Mouse (Mus musculus): ENCODE measurements at regions not wholly inside any gene's neighbourhood (a gene's known extent, or its start where the extent isn't known, plus 50 kb on each side); places are given as distances from the start of the nearest gene placed in this dataset.
A peak's percentile ranks its signal among the peaks of the same experiment; 100 is the strongest.

DNA sequence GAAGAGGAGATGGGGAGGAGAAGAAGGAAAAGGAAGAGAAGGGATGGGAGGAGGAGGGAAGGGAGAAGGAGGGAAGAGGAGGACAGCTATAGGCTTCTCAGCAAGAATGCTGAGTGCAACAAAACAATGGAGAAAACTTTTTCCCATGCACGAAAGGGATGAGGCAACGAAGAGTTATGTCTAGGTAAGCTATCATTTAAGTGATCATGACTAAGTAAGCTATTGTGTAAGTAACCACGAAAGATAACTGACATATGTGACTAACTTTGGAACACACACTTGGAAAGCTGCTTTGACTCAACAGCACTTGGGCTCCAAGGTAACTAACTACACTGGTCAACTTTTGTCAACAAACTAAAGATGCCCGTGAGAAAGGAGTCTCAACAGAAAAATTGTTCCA is 50.9 kb upstream of the Fstl1 start:
- Histone ChIP-seq H3K4me2 (replicated peaks; ENCODE audit: low read depth) (no peak overlapping the region), H3K36me3 (ENCODE audit: control insufficient read depth, insufficient read depth, low read length) (no peaks in the 10 kb centered on the region), H3K4me1 (replicated peaks; ENCODE audit: control insufficient read depth, insufficient read depth) (no peaks in the 10 kb centered on the region), H3K9ac (ENCODE audit: low read length) (no peak overlapping the region), H3K4me3 (ENCODE audit: low read depth, low read length) (no peak overlapping the region), H3K27me3 (ENCODE audit: control insufficient read depth, insufficient read depth, low read length) (no peaks in the 10 kb centered on the region), H3K27ac (replicated peaks) (no peak overlapping the region), H3K9me3 (ENCODE audit: control insufficient read depth, low read length) (no peaks in the 10 kb centered on the region)
- WGBS = 68% methylated on average over 4 of the region's 4 CpGs
- DNase-seq (ENCODE audit: low spot score) (no peak), ATAC-seq (ENCODE audit: low FRiP score, low TSS enrichment) (no peak)
- TF ChIP-seq EP300 (optimal IDR thresholded peaks at IDR 0.05) (no peak), CTCF (IDR thresholded peaks at IDR 0.05; ENCODE audit: low read depth) (no peak)

DNA sequence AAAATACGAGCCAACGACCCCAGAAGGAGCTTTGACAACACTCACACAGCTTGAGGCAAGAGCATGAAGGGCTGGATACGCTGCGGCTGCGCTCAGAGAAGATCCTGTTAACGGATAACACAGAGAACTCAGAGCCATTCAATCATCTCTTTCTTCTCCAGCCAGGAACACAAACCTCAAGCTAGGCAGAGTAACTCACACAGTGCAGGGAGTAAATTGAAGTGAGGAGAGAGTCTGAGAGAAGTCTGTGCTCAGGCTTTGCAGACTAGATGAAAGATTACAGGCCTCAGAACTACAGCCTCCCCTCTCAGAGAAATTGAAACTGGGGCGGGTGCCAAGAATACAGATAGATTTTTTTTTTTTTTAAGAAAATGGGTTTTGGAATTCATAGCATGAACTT is 60.9 kb upstream of the Ndufb4 start:
- no peak for TF ChIP-seq CTCF (IDR thresholded peaks at IDR 0.05; ENCODE audit: low read depth)
- no peak for TF ChIP-seq EP300 (optimal IDR thresholded peaks at IDR 0.05)
- Histone ChIP-seq H3K4me1 (replicated peaks; ENCODE audit: control insufficient read depth, insufficient read depth) (no peaks in the 10 kb centered on the region; the same call in 1 of the 2 replicates), H3K9me3 (ENCODE audit: control insufficient read depth, low read length) (no peaks in the 10 kb centered on the region), H3K27me3 (ENCODE audit: control insufficient read depth, insufficient read depth, low read length) (no peaks in the 10 kb centered on the region), H3K36me3 (ENCODE audit: control insufficient read depth, insufficient read depth, low read length) (no peaks in the 10 kb centered on the region), H3K9ac (ENCODE audit: low read length) (no peak overlapping the region), H3K4me3 (ENCODE audit: low read depth, low read length) (no peak overlapping the region), H3K27ac (replicated peaks) (0 out of 2 replicates have a peak overlapping the region, but pooled peaks have one; percentile 14), H3K4me2 (replicated peaks; ENCODE audit: low read depth) (no peak overlapping the region)
- WGBS = 37% methylated on average over 7 of the region's 7 CpGs
- DNase-seq (ENCODE audit: low spot score) = no peak
- ATAC-seq (ENCODE audit: low FRiP score, low TSS enrichment) = no peak

DNA sequence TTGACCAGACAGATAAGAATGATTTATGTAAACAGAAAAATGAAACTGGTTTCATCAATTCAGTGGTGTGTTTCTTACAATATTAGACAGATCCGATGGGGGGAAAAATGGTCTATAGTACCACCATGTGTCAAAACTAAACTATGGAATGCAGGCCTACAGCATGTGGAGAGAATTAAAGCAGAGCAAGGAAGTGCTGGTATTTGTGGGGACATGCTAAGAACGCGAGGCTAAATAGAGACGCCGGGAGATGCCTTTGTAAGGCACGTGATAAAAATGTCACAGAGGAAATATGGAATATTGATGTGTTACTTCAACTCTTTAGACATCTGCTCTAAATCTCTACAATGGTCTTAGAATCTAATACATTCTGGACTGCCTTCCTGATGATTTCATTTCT is 60.0 kb upstream of the Ndufb4 start:
- TF ChIP-seq CTCF (IDR thresholded peaks at IDR 0.05; ENCODE audit: low read depth) (no peak), EP300 (optimal IDR thresholded peaks at IDR 0.05) (no peak)
- Histone ChIP-seq H3K4me2 (replicated peaks; ENCODE audit: low read depth) (no peak overlapping the region), H3K9me3 (ENCODE audit: control insufficient read depth, low read length) (no peaks in the 10 kb centered on the region), H3K27me3 (ENCODE audit: control insufficient read depth, insufficient read depth, low read length) (no peaks in the 10 kb centered on the region), H3K4me3 (ENCODE audit: low read depth, low read length) (no peak overlapping the region), H3K9ac (ENCODE audit: low read length) (no peak overlapping the region), H3K36me3 (ENCODE audit: control insufficient read depth, insufficient read depth, low read length) (no peaks in the 10 kb centered on the region), H3K4me1 (replicated peaks; ENCODE audit: control insufficient read depth, insufficient read depth) (no peaks in the 10 kb centered on the region; the same call in 1 of the 2 replicates), H3K27ac (replicated peaks) (no peak overlapping the region)
- WGBS = 58% methylated on average over 6 of the region's 6 CpGs
- DNase-seq (ENCODE audit: low spot score) (no peak), ATAC-seq (ENCODE audit: low FRiP score, low TSS enrichment) (no peak)

DNA sequence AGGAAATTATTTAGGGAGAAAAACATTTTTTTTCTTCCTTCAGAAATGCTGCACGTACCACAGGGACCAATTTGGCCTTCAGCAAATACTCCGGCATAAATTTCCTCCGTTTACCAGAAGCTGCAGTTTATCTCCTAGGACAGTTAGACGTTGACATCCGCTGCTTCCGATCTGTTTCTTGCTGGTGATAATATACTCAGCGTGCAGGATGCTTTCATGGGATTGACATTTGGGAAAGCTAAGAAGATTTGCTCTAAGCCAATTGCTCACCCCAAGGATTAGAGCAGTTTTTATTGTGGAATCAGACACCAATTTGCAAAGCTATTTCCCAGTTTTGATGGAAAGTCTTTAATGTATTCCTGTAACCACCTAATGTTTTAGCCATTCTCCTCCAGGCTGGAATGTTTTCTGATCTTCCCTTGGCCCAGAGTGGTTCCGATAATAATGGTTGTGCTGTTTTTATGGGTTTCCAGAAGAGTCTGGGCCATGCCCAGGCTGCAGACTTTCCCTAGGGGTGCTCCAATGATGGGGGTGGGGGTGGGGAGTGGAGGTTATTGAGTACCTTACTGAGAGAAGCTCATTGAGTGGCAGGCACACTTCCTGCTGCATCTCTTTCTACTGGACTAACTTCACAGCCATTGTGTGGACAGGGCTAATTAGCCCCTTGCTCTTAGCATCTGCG is 52.1 kb upstream of the Ndufb4 start:
- 69% methylated on average over 9 of the region's 9 CpGs for WGBS
- ATAC-seq (ENCODE audit: low FRiP score, low TSS enrichment) (no peak), DNase-seq (ENCODE audit: low spot score) (no peak)
- Histone ChIP-seq H3K4me3 (ENCODE audit: low read depth, low read length) (no peak overlapping the region), H3K4me2 (replicated peaks; ENCODE audit: low read depth) (no peak overlapping the region), H3K27me3 (ENCODE audit: control insufficient read depth, insufficient read depth, low read length) (no peaks in the 10 kb centered on the region), H3K9me3 (ENCODE audit: control insufficient read depth, low read length) (no peaks in the 10 kb centered on the region), H3K36me3 (ENCODE audit: control insufficient read depth, insufficient read depth, low read length) (no peaks in the 10 kb centered on the region), H3K27ac (replicated peaks) (no peak overlapping the region), H3K9ac (ENCODE audit: low read length) (no peak overlapping the region), H3K4me1 (replicated peaks; ENCODE audit: control insufficient read depth, insufficient read depth) (no peaks in the 10 kb centered on the region)
- TF ChIP-seq EP300 (optimal IDR thresholded peaks at IDR 0.05) = no peak
- TF ChIP-seq CTCF (IDR thresholded peaks at IDR 0.05; ENCODE audit: low read depth) = no peak

DNA sequence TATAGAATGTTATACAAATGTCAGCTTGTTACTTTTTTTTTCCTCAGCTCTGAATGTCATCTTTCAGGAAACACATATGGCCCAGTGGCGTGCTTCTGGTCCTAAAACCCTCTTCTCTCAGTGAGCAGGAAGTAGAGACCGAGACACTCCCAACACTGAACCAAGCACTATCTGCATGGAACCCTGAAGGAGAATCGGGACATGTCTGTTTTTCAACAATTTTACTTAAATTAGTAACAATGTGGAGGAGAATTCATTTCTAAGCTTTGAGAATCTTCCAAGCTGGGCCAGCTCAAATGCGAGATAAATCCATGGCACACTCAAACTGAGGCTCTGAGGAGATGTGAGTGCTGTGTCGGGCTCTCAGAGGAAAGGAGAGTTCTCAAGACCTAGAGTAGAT is 51.0 kb upstream of the Ndufb4 start:
- H3K4me1 ChIP-seq (replicated peaks; ENCODE audit: control insufficient read depth, insufficient read depth) = no peaks in the 10 kb centered on the region
- no peak overlapping the region for H3K27ac ChIP-seq (replicated peaks)
- H3K36me3 ChIP-seq (ENCODE audit: control insufficient read depth, insufficient read depth, low read length) = no peaks in the 10 kb centered on the region
- no peak overlapping the region for H3K9ac ChIP-seq (ENCODE audit: low read length)
- WGBS = 70% methylated on average over 5 of the region's 5 CpGs
- H3K9me3 ChIP-seq (ENCODE audit: control insufficient read depth, low read length) = no peaks in the 10 kb centered on the region
- no peak for ATAC-seq (ENCODE audit: low FRiP score, low TSS enrichment)
- no peak overlapping the region for H3K4me3 ChIP-seq (ENCODE audit: low read depth, low read length)
- no peak for DNase-seq (ENCODE audit: low spot score)
- no peak for TF ChIP-seq EP300 (optimal IDR thresholded peaks at IDR 0.05)
- no peak for TF ChIP-seq CTCF (IDR thresholded peaks at IDR 0.05; ENCODE audit: low read depth)
- no peaks in the 10 kb centered on the region for H3K27me3 ChIP-seq (ENCODE audit: control insufficient read depth, insufficient read depth, low read length)
- H3K4me2 ChIP-seq (replicated peaks; ENCODE audit: low read depth) = no peak overlapping the region

DNA sequence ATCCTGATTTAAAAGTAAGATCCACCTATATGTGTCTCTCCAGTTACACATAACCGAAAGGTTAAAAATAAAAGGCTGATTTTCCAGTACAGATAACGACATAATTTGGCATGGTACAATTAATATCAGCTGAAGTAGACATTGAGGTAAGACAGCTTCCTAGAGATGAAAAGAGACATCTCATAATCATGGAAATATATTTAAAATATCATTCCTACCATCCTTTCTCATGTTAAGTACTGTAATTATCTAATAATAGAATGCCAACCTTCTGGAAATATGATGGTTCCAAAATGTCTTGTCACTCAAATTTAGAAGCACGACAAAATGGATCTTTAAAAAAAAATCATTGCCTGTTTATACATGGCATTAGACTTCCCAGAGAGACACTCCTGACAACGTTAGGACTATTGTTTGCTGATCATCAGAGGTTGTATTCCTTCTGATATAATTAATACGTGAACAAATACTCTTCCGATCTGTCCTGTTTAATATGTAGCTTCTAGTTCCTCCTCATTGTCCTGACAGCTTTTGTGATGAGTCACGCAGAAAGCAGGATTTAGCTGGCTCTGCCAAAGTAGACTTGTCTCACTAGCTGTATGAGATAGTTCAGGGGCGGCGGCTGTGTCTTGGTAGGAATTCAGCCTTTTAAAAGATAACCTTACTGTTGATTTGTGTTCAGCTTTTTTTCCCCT is 50.4 kb upstream of the Ndufb4 start:
- H3K4me3 ChIP-seq (ENCODE audit: low read depth, low read length) = no peak overlapping the region
- H3K9me3 ChIP-seq (ENCODE audit: control insufficient read depth, low read length) = no peaks in the 10 kb centered on the region
- no peaks in the 10 kb centered on the region for H3K36me3 ChIP-seq (ENCODE audit: control insufficient read depth, insufficient read depth, low read length)
- DNase-seq (ENCODE audit: low spot score) = no peak
- no peaks in the 10 kb centered on the region for H3K4me1 ChIP-seq (replicated peaks; ENCODE audit: control insufficient read depth, insufficient read depth)
- H3K27ac ChIP-seq (replicated peaks) = no peak overlapping the region
- TF ChIP-seq CTCF (IDR thresholded peaks at IDR 0.05; ENCODE audit: low read depth) (no peak), EP300 (optimal IDR thresholded peaks at IDR 0.05) (no peak)
- no peaks in the 10 kb centered on the region for H3K27me3 ChIP-seq (ENCODE audit: control insufficient read depth, insufficient read depth, low read length)
- H3K4me2 ChIP-seq (replicated peaks; ENCODE audit: low read depth) = no peak overlapping the region
- 52% methylated on average over 9 of the region's 9 CpGs for WGBS
- no peak overlapping the region for H3K9ac ChIP-seq (ENCODE audit: low read length)
- ATAC-seq (ENCODE audit: low FRiP score, low TSS enrichment) = no peak

Data from stomach, postnatal 0 days (tissue).